Comparison of ENCODE assay signal across 23 mouse cellular contexts in genomic region chr12:91768176-91768575, GRCm38 (mm10). TPM values are rescaled to one million over a fixed set of nuclear protein-coding genes. Genes with fewer than 3 reads are reported as not detected.
A peak's percentile ranks its signal among the peaks of the same experiment; 100 is the strongest.
DNase-seq lines count a peak whose midpoint lies in the region; ATAC-seq and TF ChIP-seq lines count a peak whose summit lies in the region.
"Had no signal": no experiment of that assay in that cellular context is flagged by ENCODE, and none has a peak within 500 bp of the region (broad histone marks: within the 10 kb centered on the region; RNA-seq: fewer than 3 reads in every experiment).

No protein-coding gene starts in this region.

- no peak overlapping the region for H3K9ac ChIP-seq in intestine, embryonic 14.5 days (ENCODE audit: low read length)
- H3K9ac ChIP-seq in intestine, embryonic 15.5 days, result no peak overlapping the region
- H3K9ac ChIP-seq in intestine, postnatal 0 days (ENCODE audit: low read depth, low read length), result no peak overlapping the region
- H3K9ac ChIP-seq in liver, embryonic 12.5 days, result no peak overlapping the region
- H3K9ac ChIP-seq: embryonic facial prominence, embryonic 12.5 days; forebrain, embryonic 12.5 days; forebrain, postnatal 0 days had no signal

- H3K4me2 ChIP-seq in intestine, embryonic 14.5 days (ENCODE audit: low read length), result no peak overlapping the region
- no peak overlapping the region; the same call in 1 of the 2 replicates for H3K4me2 ChIP-seq in intestine, embryonic 15.5 days (replicated peaks)
- H3K4me2 ChIP-seq in intestine, postnatal 0 days (replicated peaks; ENCODE audit: low read depth), result no peak overlapping the region
- H3K4me2 ChIP-seq in liver, embryonic 12.5 days, result no peak overlapping the region
- H3K4me2 ChIP-seq: embryonic facial prominence, embryonic 12.5 days; forebrain, embryonic 12.5 days had no signal

- H3K27me3 ChIP-seq in intestine, embryonic 14.5 days (replicated peaks; ENCODE audit: control insufficient read depth, insufficient read depth, low read length), result no peaks in the 10 kb centered on the region
- no peaks in the 10 kb centered on the region for H3K27me3 ChIP-seq in intestine, embryonic 15.5 days (replicated peaks)
- no peaks in the 10 kb centered on the region for H3K27me3 ChIP-seq in intestine, postnatal 0 days (replicated peaks; ENCODE audit: control insufficient read depth, insufficient read depth, low read length)
- H3K27me3 ChIP-seq in liver, embryonic 12.5 days (replicated peaks), result 0 out of 2 replicates have a peak, but pooled peaks cover 2% of the 10 kb centered on the region
- H3K27me3 ChIP-seq: embryonic facial prominence, embryonic 12.5 days; forebrain, embryonic 12.5 days; Patski had no signal

- no peak for DNase-seq in gastrocnemius, adult 2 months
- DNase-seq in gastrocnemius, adult 18-20 months (ENCODE audit: low spot score), result no peak
- DNase-seq in intestine, embryonic 14.5 days (ENCODE audit: low spot score), result no peak
- DNase-seq in frontal cortex, postnatal 14 days (ENCODE audit: low spot score in 2 of 2), result no peak
- DNase-seq: adrenal gland, adult 8-10 months; adrenal gland, postnatal 14 days; adrenal gland, postnatal 36 days; cerebellum, adult 11-12 months; cerebellum, adult 2 months; cerebellum, adult 9-10 months; cerebellum, postnatal 10 days; cerebellum, postnatal 25 days; forebrain, postnatal 0 days had no signal

- H3K4me1 ChIP-seq in intestine, embryonic 14.5 days (replicated peaks; ENCODE audit: control insufficient read depth, insufficient read depth, low read length), result peaks cover 28% of the 10 kb centered on the region
- 0 out of 2 replicates have a peak, but pooled peaks cover 7% of the 10 kb centered on the region for H3K4me1 ChIP-seq in intestine, embryonic 15.5 days (replicated peaks)
- H3K4me1 ChIP-seq in intestine, postnatal 0 days (replicated peaks; ENCODE audit: control insufficient read depth, insufficient read depth, low read length), result no peaks in the 10 kb centered on the region; the same call in 1 of the 2 replicates
- peaks cover 61% of the 10 kb centered on the region for H3K4me1 ChIP-seq in liver, embryonic 12.5 days

- intact Hi-C loops in gastrocnemius, adult 2 months (cut with DNase I), result no loop called here

- ATAC-seq in intestine, embryonic 14.5 days (replicated peaks; ENCODE audit: low FRiP score, low TSS enrichment, low read depth), result peak; percentile 32; the same call in 1 of the 2 replicates
- peak; percentile 73 for ATAC-seq in intestine, embryonic 15.5 days
- ATAC-seq in intestine, postnatal 0 days, result 0 out of 2 replicates have a peak, but pooled peaks have one; percentile 41
- ATAC-seq in liver, embryonic 12.5 days, result no peak
- ATAC-seq: activated CD4-positive, CD25-positive, alpha-beta regulatory T cell, adult 4 months; forebrain, embryonic 14.5 days; forebrain, postnatal 0 days; Patski had no signal

- no peaks in the 10 kb centered on the region for H3K9me3 ChIP-seq in intestine, embryonic 14.5 days (ENCODE audit: control insufficient read depth, low read length)
- H3K9me3 ChIP-seq in intestine, embryonic 15.5 days, result no peaks in the 10 kb centered on the region
- no peaks in the 10 kb centered on the region for H3K9me3 ChIP-seq in intestine, postnatal 0 days (ENCODE audit: control insufficient read depth)
- no peaks in the 10 kb centered on the region for H3K9me3 ChIP-seq in liver, embryonic 12.5 days (replicated peaks)
- H3K9me3 ChIP-seq: embryonic facial prominence, embryonic 10.5 days; embryonic facial prominence, embryonic 12.5 days; forebrain, embryonic 12.5 days had no signal

- no peak for TF ChIP-seq CTCF in gastrocnemius, adult 2 months (IDR thresholded peaks at IDR 0.05)
- TF ChIP-seq CTCF in intestine, postnatal 0 days (IDR thresholded peaks at IDR 0.05; ENCODE audit: low read depth), result no peak

- H3K27ac ChIP-seq in gastrocnemius, adult 2 months, result peak overlapping the region; percentile 88
- H3K27ac ChIP-seq in intestine, embryonic 14.5 days (ENCODE audit: low read depth), result no peak overlapping the region
- no peak overlapping the region for H3K27ac ChIP-seq in intestine, embryonic 15.5 days
- H3K27ac ChIP-seq in intestine, postnatal 0 days (ENCODE audit: low read depth, low read length), result no peak overlapping the region
- no peak overlapping the region for H3K27ac ChIP-seq in liver, embryonic 12.5 days
- H3K27ac ChIP-seq: embryonic facial prominence, embryonic 10.5 days; embryonic facial prominence, embryonic 12.5 days; forebrain, embryonic 12.5 days had no signal

- H3K4me3 ChIP-seq in gastrocnemius, adult 2 months, result no peak overlapping the region
- H3K4me3 ChIP-seq in intestine, embryonic 14.5 days (ENCODE audit: low read depth, low read length), result no peak overlapping the region
- no peak overlapping the region for H3K4me3 ChIP-seq in intestine, embryonic 15.5 days (replicated peaks)
- no peak overlapping the region for H3K4me3 ChIP-seq in intestine, postnatal 0 days (ENCODE audit: low read depth, low read length)
- H3K4me3 ChIP-seq in liver, embryonic 12.5 days, result no peak overlapping the region
- H3K4me3 ChIP-seq: embryonic facial prominence, embryonic 10.5 days; embryonic facial prominence, embryonic 12.5 days; forebrain, embryonic 12.5 days had no signal

- 71% methylated on average over 6 of the region's 6 CpGs for WGBS in intestine, embryonic 14.5 days
- WGBS in intestine, embryonic 15.5 days, result 61% methylated on average over 6 of the region's 6 CpGs
- WGBS in intestine, postnatal 0 days, result 46% methylated on average over 6 of the region's 6 CpGs
- 76% methylated on average over 6 of the region's 6 CpGs for WGBS in liver, embryonic 12.5 days (ENCODE audit: insufficient replicate concordance)

- H3K36me3 ChIP-seq in intestine, embryonic 14.5 days (ENCODE audit: control insufficient read depth, insufficient read depth, low read length), result no peaks in the 10 kb centered on the region
- H3K36me3 ChIP-seq in intestine, embryonic 15.5 days, result no peaks in the 10 kb centered on the region
- no peaks in the 10 kb centered on the region for H3K36me3 ChIP-seq in intestine, postnatal 0 days (ENCODE audit: control insufficient read depth, insufficient read depth)
- H3K36me3 ChIP-seq in liver, embryonic 12.5 days, result no peaks in the 10 kb centered on the region
- H3K36me3 ChIP-seq: embryonic facial prominence, embryonic 10.5 days; embryonic facial prominence, embryonic 12.5 days; forebrain, embryonic 12.5 days had no signal

RNA-seq across cellular contexts. Expression of gene Ston2, which starts 20.0 kb away (rescaled TPM):
- total RNA-seq in gastrocnemius, adult 2 months (2021), result 10 to 100 TPM; 53.3 to 61.6 TPM
- total RNA-seq in gastrocnemius, adult 18-20 months (2021), result 10 to 100 TPM; 69.6 to 75.4 TPM
- 7.3 and 8.3 TPM in 2 replicates for polyA plus RNA-seq in intestine, embryonic 14.5 days (2014; fragmentation: Nextera tagmentation; extraction: Ambion mirVana)
- polyA plus RNA-seq in intestine, embryonic 15.5 days (2015; fragmentation: Nextera tagmentation; extraction: Ambion mirVana), result 6.5 and 7.4 TPM in 2 replicates
- polyA plus RNA-seq in intestine, postnatal 0 days (2015; fragmentation: Nextera tagmentation; extraction: Ambion mirVana), result 2.7 and 3.5 TPM in 2 replicates
- polyA plus RNA-seq in liver, embryonic 12.5 days (2016; fragmentation: Nextera tagmentation; extraction: Ambion mirVana), result 35.7 and 37.9 TPM in 2 replicates
- total RNA-seq: MEL had no signal
